Mouse (Mus musculus) lung, adult 2 months (tissue): ENCODE measurements around the gene Tap2. TPM values are rescaled to one million over a fixed set of nuclear protein-coding genes. Genes with fewer than 3 reads are reported as not detected.
"Not testable (repeated sequence)": the region's sequence is repeated elsewhere in the genome, so short reads cannot be mapped to it uniquely, and the experiment has no call there.

Experiments used
- DNase-seq: peaks from one replicate; pipeline ENCODE4 v3.0.0; 2022
- H3K4me1 ChIP-seq: fragments of 200-500 bp; 2 replicates; pipeline ENCODE4 v1.6.1; 2011; ENCODE audit warnings: low read length; ENCODE audit not compliant: control insufficient read depth, insufficient read depth
- H3K4me3 ChIP-seq: fragments of 200-500 bp; replicated peaks from 2 replicates; pipeline ENCODE3; 2011; ENCODE audit warnings: low read depth, mild to moderate bottlenecking, control low read depth, low read length; ENCODE audit errors: extremely low read depth
- CTCF ChIP-seq: fragments of 200-500 bp; IDR thresholded peaks from 2 replicates; pipeline ENCODE4 v1.5.1; 2011; ENCODE audit warnings: mild to moderate bottlenecking, low read length, control low read depth; ENCODE audit not compliant: insufficient read depth
- POLR2A ChIP-seq: fragments of 200-500 bp; IDR thresholded peaks from 2 replicates; pipeline ENCODE4 v1.6.1; 2011; ENCODE audit warnings: low read depth, mild to moderate bottlenecking, control low read depth, low read length, borderline replicate concordance; ENCODE audit errors: extremely low read depth
- WGBS: fragments of 180-500 bp; shearing (Covaris S2); methylation state at CpG from one replicate; pipeline ENCODE4 v1.1.7; 2018; 5-methylcytosine and 5-hydroxymethylcytosine counted together
- polyA plus RNA-seq: library from polyadenylated mRNA; depleted of rRNA; stranded (reverse); fragments of >200 nt; gene quantifications from 2 replicates; pipeline ENCODE4 v1.2.3, GENCODE M21; 2012

Gene Tap2
- polyA plus RNA-seq, 1 experiment, result 68.8 TPM

- 87% methylated on average over 3 of the region's 3 CpGs for WGBS
- no peak for DNase-seq
- TF ChIP-seq CTCF (no peak), POLR2A (no peak)
- Histone ChIP-seq H3K4me1 (no peaks in the 10 kb centered on the region), H3K4me3 (no peak overlapping the region)
Observed at GRCm38 (mm10) chr17:34224816-34225215, 21.5 kb downstream of the Tap2 start.

GRCm38 (mm10) chr17:34225426-34225825, 22.1 kb downstream of the Tap2 start:
- DNase-seq, result no peak
- WGBS, result 96% methylated on average over 8 of the region's 8 CpGs
- no peak for TF ChIP-seq CTCF
- no peak for TF ChIP-seq POLR2A
- H3K4me3 ChIP-seq, result no peak overlapping the region
- no peaks in the 10 kb centered on the region for H3K4me1 ChIP-seq

- WGBS, result 98% methylated on average over 17 of the region's 23 CpGs
- not testable (repeated sequence) for DNase-seq
Observed at GRCm38 (mm10) chr17:34225911-34226310, 22.6 kb downstream of the Tap2 start.

GRCm38 (mm10) chr17:34230971-34231370, 27.6 kb downstream of the Tap2 start:
- WGBS, result 95% methylated on average over 9 of the region's 9 CpGs
- H3K4me3 ChIP-seq, H3K4me1 ChIP-seq, DNase-seq: not testable (repeated sequence)

More at GRCm38 (mm10) chr17:34225911-34226310, 22.6 kb downstream of the Tap2 start:
- H3K4me1 ChIP-seq, H3K4me3 ChIP-seq: not testable (repeated sequence)

DNA sequence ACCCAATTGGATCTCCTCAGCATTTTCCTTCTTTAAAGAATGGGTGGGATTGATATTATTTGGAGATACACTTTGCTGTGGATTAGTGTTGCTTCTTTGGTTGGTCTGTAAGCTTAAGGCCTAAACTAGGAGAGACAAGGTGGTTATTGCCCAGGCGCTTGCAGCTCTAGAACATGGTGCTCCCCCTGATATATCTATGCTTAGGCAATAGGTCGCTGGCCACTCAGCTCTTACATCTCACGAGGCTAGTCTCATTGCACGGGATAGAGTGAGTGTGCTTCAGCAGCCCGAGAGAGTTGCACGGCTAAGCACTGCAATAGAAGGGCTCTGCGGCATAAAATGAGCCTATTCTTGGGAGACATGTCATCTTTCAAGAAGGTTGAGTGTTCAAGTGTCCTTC, 28.7 kb downstream of the Tap2 start:
- DNase-seq, H3K4me1 ChIP-seq, H3K4me3 ChIP-seq: not testable (repeated sequence)
- 89% methylated on average over 6 of the region's 7 CpGs for WGBS

- 20% methylated on average over 9 of the region's 9 CpGs for WGBS
- H3K4me1 ChIP-seq, result peaks cover 6% of the 10 kb centered on the region; the same call in 1 of the 2 replicates
- no peak overlapping the region for H3K4me3 ChIP-seq
- DNase-seq, result peak; percentile 76
- TF ChIP-seq CTCF (peak; percentile 96), POLR2A (no peak)
Observed at GRCm38 (mm10) chr17:34234926-34235325, 31.6 kb downstream of the Tap2 start.

GRCm38 (mm10) chr17:34236691-34237090, 33.4 kb downstream of the Tap2 start:
- no peak for TF ChIP-seq POLR2A
- no peak for TF ChIP-seq CTCF
- DNase-seq, result no peak
- 69% methylated on average over 5 of the region's 5 CpGs for WGBS
- Histone ChIP-seq H3K4me1 (peaks cover 6% of the 10 kb centered on the region; the same call in 1 of the 2 replicates), H3K4me3 (no peak overlapping the region)

DNA sequence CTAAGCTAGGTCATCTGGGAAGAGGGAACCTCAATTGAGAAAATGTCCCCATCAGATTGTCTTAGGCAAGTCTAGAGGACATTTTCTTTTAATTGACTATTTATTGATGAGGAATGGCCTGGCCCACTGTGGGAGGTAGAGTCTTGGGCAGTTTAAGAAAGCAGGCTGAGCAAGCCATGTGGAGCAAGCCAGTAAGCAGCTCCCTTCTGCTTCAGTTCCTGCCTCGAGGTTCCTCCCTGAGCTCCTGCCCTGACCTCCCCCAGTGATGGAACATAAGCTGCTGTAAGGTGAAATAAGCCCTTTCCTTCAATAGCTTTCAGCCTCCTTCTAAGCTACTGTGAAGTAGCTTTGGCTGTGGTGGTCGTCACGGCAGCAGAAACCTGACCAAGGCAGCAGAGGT, 34.4 kb downstream of the Tap2 start:
- peaks cover 6% of the 10 kb centered on the region; the same call in 1 of the 2 replicates for H3K4me1 ChIP-seq
- DNase-seq, result no peak
- TF ChIP-seq POLR2A, result no peak
- H3K4me3 ChIP-seq, result no peak overlapping the region
- WGBS, result 74% methylated on average over 3 of the region's 3 CpGs

DNA sequence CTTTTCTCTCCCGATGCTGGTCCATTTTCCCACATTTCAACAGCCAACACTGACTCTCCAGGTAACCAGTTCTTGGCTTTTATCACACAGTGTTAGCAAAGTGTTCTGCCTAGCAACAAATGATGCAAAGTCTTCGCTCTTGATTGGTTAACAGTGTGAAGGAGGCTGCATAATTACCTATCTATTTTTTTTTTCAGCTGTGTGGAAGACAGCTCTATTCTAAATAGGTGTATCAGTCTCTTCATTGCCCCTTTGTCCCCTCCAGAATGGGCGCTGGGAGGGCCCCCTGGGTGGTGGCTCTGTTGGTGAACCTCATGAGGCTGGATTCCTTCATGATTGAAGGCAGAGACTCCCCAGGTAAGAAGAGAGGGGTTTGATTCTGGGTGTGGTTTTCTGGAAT, 35.4 kb downstream of the Tap2 start, which contains the start of gene H2-Ob:
Gene H2-Ob (plus strand): TSS at position 198 of the 400 bp plus-strand sequence.
- no peak for DNase-seq
- TF ChIP-seq POLR2A (no peak), CTCF (no peak)

GRCm38 (mm10) chr17:34239601-34240041, 36.3 kb downstream of the Tap2 start:
- 25% methylated on average over 10 of the region's 10 CpGs for WGBS
- DNase-seq, result no peak
- Histone ChIP-seq H3K4me1 (peaks cover 6% of the 10 kb centered on the region; the same call in 1 of the 2 replicates), H3K4me3 (peak overlapping the region; percentile 54)
- TF ChIP-seq CTCF (no peak), POLR2A (peak; percentile 31; the same call in 1 of the 2 replicates)

More for the DNA sequence above, 35.4 kb downstream of the Tap2 start, which contains the start of gene H2-Ob:
- H3K4me3 ChIP-seq, result peak within 1 kb of the TSS; percentile 33
- WGBS, result 62% methylated on average over 3 of the region's 3 CpGs
- peaks cover 6% of the 10 kb centered on the region; the same call in 1 of the 2 replicates for H3K4me1 ChIP-seq

- TF ChIP-seq CTCF, result no peak
- TF ChIP-seq POLR2A, result no peak
- H3K4me1 ChIP-seq, result peaks cover 6% of the 10 kb centered on the region; the same call in 1 of the 2 replicates
- H3K4me3 ChIP-seq, result peak overlapping the region; percentile 54
- 45% methylated on average over 3 of the region's 3 CpGs for WGBS
- no peak for DNase-seq
Observed at GRCm38 (mm10) chr17:34240366-34240765, 37.0 kb downstream of the Tap2 start.
